Mouse (Mus musculus) gastrocnemius, postnatal 4 days (tissue): Measurements from ENCODE around the gene Gpn3. TPM values are rescaled to one million over a fixed set of nuclear protein-coding genes. Genes with fewer than 3 reads are reported as not detected.
A peak's percentile ranks its signal among the peaks of the same experiment; 100 is the strongest.

ENCODE experiments used
- DNase-seq, 2 experiments: peaks; one replicate each; pipeline ENCODE4 v3.0.0; 2021 to 2022; ENCODE audit warnings: low spot score in 2 of 2, mixed read lengths in 2 of 2
- total RNA-seq, 2 experiments: library from RNA; stranded (reverse); gene quantifications; 2 replicates each; pipeline ENCODE4 v1.2.3; 2021

Gene Gpn3
- total RNA-seq, 2 experiments from 2014 or later = 22.2 to 22.8 TPM

DNA sequence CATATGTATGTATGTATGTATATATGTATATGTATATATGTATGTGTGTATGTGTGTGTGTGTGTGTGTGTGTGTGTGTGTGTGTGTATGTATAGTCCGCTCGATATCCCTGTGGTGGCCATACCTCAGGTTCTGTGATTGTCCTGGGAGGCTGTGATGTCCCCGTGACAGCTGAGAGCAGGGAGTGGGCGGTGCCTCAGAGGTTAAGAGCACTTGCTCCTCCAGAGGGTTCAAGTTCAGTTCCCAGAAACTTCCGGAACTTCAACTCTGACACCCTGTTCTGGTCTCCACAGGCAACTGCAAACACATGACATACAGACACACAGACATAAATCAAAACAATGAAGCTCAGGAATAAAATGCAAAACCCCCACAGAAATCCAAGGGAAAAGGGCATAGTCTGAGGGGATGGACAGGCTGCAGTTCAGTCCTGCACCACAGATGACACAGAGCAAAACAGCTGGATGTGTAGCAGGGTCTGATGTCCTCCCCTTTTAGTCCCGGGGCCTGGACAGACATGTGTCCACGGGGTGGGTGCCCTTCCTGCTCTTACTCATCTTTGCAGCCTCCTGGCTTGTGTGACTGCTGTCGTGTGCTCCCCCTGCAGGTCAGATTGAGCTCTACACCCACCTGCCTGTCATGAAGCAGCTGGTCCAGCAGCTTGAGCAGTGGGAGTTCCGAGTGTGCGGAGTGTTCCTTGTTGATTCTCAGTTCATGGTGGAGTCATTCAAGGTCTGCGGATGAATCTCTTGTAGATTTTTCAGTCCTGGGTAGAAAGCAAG lies 7.9 kb downstream of the Gpn3 start:
- peak; percentile 42 to 61 for DNase-seq

DNA sequence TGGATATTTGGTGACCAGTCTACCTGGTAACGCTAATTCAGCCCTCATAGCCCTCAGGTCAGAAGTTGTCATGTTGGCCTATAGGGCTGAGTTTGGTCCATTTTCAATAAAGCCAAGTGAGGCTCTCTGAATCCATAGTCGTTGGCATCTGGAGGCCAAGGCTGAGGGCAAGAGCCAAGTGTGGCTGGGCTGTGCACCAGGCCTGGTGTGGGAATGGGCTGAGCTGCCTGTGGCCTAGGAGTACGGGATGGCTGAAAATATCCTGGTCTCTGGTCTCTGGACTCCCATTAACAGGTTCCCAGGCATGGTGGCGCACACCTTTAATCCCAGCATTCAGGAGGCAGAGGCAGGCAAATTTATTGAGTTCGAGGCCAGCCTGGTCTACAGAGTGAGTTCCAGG lies 18.3 kb downstream of the Gpn3 start:
- no peak for DNase-seq

DNA sequence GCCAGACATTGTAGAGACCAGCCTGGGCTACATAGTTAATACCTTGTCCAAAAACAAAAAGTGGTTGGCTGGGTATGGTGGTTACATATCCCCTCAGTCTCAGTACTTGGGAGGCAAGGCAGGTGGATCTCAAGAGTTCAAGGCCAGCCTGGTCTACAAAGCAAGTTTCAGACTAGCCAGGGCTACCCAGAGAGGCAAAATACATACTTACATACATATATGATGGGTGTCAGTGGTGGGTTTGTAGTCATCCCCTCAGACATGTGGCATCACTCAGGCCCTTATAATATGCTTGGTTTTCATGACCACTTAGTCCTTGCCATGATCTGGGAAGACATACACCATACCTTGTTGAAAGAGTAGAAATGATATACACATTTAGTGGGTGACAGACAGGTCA lies 19.0 kb downstream of the Gpn3 start:
- no peak for DNase-seq

DNA sequence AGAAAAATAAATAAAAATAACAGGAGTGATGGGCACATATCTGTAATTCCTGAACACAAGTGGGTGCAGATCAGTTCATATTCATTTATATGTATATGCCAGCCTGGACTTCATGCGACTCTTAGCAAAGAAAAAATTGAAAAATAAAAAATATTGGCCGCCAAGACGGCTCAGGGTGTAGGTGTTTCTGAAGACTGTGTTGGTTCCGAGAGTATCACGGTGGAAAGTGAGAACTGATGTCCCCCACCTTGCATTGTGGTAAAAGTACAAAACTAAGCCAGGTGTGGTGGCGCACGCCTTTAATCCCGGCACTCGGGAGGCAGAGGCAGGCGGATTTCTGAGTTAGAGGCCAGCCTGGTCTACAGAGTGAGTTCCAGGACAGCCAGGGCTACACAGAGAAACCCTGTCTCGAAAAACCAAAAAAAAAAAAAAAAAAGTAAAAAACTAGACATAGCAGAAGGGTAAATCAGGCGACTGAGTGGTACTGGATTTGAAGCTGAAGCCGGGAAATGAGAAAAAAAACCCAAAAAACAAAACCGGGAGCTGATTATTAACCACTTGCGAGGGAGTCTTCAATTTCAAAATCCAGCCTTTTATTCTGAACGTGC lies 19.6 kb downstream of the Gpn3 start:
- DNase-seq = no peak

DNA sequence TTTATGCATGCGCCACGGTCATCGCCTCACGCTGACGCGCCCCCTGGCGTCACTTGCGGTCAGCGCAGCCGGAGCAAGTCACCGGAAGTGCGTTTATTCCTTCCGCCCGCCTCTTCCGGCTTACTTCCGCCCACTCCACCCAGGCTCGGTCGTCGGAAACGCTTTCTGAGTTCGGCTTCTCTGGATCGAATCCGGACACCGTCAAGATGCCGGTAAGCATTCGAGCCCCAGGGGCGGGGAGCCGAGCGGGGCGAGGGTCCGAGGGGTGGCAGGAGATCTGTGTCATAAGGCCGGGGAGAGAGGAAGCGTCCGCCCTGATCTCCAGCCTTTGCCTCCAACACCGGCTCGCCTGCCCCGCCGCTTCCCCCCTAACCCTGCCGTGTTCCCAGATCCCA lies 20.1 kb downstream of the Gpn3 start, which contains the start of gene Arpc3:
Arpc3 (plus strand) TSS at position 93 of the 395 bp plus-strand sequence.
- peak; percentile 90 to 91 for DNase-seq

DNA sequence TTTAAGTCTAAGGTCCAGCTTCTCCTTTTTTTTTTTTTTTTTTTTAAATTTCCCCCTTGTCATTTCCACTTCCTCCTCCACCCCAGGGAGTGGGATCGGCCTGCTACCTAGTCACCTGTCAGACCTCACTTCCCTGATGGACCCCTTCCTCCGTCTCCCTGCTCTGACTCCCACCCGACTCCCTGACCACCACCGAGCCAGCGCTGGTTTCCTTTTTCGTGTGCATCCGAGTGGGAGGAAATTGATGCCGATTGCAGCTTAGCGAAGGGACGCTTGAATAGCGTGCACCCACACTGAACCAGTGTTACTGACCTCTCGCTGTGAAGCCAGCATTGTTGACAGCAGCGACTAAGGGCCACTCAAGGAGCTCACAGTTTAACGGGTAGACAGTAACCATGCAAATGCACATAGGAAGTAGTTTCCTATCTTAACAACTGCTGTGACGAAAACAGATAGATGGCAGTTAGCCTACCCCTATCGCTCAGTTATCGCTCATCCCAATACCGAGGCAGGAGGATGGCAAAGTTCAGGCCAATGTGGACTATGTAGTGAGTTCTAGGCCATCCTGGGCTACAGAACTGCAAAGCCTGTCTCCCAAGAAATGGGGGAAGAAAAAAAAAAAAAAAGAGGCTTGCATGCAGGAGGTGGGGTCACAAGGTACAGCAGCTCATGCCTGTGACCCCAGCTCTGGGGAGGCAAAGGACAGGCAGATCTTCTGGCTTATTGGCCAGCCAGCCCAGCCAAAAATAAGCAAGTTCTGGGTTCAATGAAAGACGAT lies 20.7 kb downstream of the Gpn3 start:
- DNase-seq = no peak

DNA sequence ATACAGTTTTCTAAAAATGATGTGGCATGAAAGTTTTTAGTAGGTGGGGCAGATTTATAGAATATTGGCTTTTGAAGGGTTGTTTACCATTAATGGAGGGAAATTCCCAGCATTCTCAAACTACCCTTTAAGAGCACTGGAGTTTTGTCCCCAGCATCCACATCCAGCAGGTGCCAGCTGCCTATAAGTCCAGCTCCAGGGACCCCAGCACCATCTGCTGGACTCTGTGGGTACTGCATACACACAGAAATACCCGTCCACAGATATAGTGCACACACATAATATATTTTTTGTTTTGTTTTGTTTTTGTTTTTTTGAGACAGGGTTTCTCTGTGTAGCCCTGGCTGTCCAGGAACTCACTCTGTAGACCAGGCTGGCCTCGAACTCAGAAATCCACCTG lies 22.2 kb downstream of the Gpn3 start:
- DNase-seq = peak; percentile 68

DNA sequence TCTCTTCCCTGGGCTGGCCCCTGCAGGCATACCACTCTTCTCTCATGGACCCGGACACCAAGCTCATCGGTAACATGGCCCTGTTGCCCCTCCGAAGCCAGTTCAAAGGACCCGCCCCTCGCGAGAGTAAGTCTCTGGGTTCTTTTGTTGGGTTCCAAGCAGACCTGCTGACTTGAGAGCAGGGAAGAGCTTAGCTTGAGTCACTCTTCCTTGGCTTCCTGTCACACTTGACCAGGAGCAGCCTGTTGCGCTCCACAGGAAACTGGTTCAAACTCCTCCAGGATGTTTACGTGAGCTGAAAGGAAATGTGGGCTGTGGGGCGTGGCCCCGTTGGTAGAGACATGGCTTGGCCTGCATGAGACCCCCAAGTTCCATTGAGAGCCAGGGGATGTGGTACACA lies 25.1 kb downstream of the Gpn3 start:
- no peak for DNase-seq

DNA sequence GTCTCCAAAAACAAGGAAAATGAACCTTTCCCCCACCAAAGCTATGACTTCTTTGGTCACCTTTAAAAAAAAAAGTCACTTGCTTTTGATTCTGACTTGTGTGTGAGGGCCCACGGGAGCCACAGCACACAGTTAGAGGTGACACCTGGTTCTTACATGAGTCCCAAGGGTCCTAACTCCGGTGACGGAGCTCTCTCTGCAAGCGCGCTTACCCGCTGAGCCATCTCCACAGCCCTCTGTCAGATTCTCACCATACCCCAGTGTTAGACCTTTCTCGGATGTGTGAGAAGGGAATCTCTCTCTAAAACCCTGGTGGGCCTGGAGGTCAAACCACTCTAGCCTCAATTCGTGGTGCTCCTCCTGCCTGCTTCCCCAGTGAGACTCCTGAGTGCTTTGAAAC lies 25.8 kb downstream of the Gpn3 start:
- DNase-seq = no peak

DNA sequence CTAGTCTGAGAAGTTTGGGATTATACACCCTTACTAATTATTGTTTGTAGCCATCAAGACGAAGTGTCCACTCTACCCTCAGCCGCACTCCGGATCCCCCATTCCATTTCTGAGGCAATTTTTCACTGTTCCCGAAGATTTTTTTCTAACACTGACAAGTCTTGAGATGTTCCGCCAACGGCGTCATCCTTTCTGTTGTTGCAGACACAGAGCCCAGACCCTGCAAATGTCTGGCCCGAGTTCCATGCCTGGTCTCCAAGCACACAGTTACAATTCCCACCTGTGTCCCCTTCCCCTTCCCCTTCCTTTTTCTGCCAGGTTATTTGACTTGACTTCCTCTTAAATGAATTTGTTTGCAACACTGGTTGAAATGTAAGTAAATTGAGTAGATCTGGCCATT lies 28.2 kb downstream of the Gpn3 start:
- no peak for DNase-seq

DNA sequence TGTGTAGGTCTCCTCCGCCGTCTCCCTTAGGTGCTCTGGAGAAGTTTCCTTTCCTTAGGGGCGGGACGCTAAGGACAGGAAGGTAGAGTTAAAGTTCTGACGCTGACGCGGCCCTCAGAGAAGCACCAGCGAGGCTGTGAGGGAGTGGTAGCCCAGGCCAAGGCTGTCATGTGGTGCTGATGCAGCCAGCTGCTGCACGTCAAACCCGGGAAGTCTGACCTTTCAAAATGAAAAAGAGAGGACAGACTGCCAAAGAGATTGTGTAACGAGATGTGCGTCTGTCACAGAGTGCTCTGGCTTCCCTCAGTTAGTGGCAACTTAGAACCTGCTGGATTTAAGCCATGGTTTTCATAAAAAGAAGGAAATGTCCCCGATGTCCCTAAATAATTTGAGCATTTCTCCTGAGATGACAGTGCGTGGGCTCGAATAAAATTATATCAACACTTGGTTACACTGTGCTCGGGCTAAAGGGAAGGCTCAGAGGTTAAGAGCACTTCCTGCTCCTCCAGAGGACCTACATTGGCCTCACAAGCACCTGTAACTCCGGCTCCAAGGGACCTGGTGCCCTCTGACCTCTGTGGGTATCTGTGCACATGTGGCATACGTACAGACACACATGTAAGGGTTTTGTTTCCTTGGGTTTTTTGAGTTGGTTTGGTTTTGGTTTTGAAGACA lies 29.1 kb downstream of the Gpn3 start:
- DNase-seq = no peak

DNA sequence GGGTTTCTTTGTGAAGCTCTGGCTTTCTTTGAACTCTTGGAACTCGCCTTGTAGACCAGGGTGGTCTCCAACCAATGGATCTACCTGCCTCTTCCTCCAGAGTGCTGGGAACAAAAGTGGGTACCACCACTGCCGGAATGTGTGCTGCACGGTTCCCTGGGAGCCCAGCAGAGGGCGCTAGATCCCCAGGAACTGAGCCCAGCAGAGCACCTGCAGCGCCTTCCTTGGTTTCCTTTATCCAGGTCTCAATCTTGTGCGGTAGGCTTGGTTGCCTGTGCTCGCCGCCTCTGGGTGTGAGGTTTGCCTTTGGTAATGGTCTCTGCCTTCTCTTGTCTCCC lies 29.6 kb downstream of the Gpn3 start:
- DNase-seq = peak; percentile 35 to 67

DNA sequence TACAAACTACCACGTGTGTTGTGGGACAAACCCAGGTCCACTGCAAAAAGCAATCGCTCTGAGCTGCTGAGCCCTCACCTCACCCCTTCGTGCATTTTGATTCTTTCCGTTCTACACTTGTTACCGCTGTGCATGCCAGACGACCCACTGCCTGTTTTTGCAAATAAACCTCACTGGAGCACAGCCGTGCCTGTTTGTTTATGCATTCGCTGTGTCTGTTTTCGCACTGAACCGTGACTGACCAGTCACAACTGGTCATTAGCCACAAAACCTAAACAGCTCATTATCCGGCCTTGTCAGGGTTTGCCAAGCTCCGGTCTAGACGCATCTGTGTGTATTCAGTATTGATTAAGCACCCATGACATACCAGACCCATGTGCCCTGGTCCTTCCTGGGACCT lies 30.5 kb downstream of the Gpn3 start:
- DNase-seq = no peak

DNA sequence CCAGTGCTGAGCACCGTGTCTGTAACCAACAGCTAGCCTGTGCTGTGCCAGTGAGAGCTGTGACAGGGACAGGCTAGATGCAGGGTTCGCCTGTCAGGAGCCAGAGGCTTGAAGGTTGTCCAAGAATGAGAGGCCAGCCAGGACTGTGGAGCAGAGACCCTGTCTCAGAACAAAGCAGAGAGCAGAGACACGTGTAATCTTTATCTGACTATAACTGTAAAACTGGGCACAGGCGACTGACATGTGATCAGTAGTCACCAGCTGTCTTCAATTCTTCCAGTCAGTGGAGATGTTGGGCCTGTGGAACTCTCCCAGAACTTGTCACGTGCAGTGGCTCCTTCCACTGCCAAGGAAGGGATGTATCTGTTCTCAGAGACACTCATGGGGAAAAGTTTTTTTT lies 31.1 kb downstream of the Gpn3 start:
- no peak for DNase-seq

DNA sequence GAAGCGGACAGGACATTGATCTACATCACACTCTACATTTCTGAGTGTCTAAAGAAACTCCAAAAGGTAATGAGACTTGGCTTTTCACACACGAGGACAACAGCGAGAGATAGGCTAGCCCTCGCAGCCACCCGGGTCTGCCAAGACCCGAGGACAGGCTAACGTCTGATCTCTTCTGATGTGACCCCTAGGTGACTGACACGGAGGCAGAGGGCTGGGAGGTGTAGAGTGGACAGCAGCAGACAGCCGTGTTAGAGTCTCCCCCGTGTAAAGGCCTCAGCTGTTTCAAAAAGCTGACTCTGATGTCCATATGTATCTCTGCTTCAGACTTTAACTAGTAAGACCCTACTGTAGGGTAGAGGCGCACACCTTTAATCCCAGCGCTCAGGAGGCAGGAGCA lies 31.7 kb downstream of the Gpn3 start:
- no peak for DNase-seq

DNA sequence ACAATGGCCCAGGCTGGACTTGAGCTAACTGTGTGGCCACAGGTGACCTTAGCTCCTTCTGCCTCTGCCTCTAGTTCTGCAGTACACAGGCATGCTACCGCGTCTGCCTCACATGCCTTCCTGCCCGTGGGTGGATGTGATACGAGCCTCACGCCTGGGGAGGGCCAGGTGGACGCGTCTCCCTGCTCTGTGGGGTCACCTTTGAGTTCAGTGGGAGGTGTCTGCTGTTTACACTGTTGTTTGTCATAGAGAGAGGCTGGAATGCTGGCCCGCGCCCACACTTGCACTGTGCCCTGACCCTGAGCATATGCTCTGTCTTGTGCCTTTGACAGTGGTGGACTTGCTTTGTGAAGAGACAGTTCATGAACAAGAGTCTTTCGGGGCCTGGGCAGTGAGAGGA lies 33.9 kb downstream of the Gpn3 start:
- DNase-seq = no peak

DNA sequence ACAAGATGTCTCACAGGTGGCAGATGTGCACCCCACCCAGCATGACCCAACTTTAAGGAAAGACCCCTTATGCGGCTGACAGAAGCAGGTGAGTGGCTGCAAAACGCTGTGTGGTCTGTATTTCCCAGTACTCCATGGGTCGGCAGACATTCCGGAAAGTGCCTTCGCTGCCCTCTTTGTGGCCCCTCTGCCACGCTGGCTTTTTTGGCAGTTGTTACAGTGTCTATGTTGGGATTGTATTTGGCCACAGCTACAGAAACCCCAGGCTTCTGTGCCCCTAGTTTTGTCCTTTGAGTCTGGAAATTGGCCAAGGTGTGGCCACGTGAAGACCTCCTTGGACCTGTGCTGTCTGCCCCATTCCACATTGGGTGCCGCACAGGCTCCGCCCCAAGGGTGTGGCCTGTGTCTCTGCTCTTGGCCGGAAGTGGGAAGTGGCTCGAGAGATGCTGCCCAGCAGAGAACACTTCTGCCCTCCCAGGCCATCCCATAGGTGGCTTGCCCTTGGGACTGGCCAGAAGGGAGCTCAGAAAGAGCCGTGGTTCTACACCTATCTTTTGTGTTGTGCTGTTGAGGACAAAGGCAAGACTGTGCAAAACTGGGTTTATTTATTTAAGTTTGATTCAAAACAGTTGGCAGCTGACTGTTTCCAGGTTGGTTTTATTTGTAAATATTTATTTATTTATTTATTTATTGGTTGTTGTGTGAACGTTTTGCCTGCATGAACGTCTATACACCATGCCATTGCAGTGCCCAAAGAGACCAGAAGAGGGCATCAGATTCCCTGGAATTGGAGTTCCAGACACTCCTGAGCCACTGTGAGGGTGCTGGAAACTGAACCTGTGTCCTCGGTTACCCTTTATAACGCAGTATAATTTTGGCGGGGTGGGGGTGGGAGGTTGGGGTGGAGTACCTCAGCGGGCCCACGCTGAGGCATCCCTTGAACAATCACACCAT lies 38.3 kb downstream of the Gpn3 start:
- DNase-seq = no peak

DNA sequence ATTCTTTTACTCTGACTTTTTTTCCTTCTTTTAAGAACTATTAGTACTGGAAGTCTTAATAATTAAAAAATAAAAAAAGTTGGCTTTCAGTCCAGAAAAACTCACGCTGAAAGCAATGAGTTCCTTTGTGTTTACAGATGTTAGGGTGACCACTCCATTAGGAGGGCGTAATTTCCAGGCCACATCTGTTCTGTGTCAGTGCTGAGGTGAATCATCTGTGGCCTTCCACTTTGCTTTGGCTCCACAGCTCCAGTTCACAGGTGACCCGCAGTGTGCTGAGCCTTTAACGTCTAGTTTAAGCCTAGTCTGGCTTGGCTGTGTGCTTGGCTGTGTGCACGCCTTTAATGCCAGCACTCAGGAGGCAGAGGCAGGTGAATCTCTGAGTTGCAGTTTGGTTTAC lies 40.2 kb downstream of the Gpn3 start:
- no peak for DNase-seq

DNA sequence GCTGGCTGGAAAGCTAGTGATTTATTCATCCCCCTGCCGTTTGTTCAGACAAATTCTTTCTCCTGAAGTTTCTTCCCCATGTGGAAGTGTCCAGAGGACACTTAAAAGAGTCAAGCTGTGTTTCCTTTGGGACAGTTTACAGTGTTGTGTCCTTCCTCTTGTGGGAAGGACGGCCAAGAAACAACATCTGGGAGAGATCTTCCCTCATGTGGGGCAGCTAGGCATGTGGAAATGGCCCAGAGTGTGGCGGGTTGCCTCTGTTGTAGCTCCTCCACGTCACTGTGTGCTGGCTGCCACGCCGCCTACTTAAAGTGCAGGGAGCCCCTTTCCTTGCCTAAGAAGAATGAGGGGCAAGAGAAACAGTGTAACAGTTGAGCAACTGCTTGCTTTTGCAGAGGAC lies 41.1 kb downstream of the Gpn3 start:
- no peak for DNase-seq

DNA sequence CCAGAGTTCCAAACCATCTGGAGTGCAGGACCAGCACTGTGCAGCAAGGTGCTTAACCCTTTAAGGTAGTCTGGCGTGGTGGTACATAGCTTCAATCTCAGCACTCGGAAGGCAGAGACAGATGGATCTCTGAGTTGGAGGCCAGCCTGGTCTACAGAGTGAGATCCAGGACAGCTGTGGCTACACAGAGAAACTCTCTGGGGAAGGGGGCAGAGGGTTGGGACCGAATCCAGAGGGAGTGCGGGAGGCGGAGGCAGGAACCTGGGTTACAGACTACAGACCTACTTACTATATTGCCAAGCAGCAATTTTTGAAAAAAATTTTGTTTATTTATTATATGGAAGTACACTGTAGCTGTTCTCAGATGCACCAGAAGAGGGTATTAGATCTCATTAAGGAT lies 42.7 kb downstream of the Gpn3 start:
- DNase-seq = no peak

DNA sequence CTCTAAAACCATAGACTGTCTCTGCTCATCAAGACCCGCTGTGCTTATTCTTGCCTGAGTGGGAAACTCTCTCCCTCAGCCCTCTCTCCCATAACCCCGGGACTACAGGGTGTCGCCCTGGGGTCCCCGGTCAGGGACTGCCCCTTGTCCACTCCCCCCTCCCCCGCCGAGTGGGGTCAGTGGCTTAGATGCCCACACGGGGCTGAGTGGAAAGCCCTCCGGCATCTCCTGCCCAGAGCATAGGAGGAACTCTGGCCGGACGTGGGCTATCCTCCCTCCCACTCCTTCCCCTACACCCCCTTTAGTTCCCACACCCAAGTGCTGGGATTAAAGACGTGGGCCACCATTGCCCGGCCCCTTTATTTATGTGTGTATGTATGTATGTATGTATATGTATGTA lies 43.8 kb downstream of the Gpn3 start:
- no peak for DNase-seq
